Mouse (Mus musculus): ENCODE data around the gene Smpd1. TPM values are rescaled to one million over a fixed set of nuclear protein-coding genes. Genes with fewer than 3 reads are reported as not detected.

The Smpd1 gene
- total RNA-seq (2018; cell fraction: chromatin; rRNA removed), result 10 to 100 TPM in 1 of 26 experiments, 1 to 10 TPM in 22, under 1 TPM in 3; 0.52 to 11.9 (median 2.1) TPM
- 10 to 100 TPM; 28.3 to 47.5 (median 36.5) TPM for total RNA-seq (2018; cell fraction: cytosol; rRNA removed)
- total RNA-seq (2018; cell fraction: nucleus; rRNA removed), result 10 to 100 TPM in 25 of 26 experiments, 1 to 10 TPM in 1; 6.5 to 32.0 (median 21.4) TPM
- 23.5 to 31.0 TPM (median 25.9 TPM) in 3 replicates for polyA plus RNA-seq (2018)

DNA sequence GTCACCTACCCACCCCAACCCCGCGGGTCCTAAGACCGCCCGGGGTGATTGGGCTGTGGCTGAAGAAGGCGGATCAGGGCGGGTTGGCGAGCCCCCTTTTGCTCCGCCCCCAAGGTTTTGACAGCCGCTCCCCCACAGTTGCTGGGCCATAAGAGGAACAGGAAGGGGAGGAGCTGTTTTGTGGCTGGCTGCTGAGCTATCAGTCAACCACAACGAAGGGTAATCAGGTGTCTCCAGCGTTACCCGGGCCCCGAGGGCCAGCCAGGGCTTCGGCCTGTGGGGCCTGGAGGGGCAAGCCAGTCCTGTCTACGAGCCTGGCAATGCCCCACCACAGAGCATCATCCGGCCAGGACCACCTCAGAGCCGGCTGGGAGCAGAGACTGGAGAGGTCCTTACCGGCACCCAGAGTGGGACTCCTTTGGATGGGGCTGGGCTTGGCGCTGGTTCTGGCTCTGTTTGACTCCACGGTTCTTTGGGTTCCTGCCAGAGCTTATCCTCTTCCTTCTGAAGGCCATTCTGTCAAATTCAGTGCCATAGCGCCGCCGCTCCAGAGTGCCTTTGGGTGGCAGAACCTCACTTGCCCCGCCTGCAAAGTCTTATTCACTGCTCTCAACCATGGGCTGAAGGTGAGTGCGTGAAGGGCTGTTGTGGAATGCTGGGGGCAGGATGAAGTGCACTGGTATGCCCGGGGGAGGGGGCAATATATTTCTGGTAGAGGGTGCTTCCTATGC lies at the start of gene Smpd1:
TSS of gene Smpd1 (plus strand) at position 149 of the 731 bp plus-strand sequence.
- Histone ChIP-seq H3K36me3 (ENCODE audit: inconsistent target) (0 out of 2 replicates have a peak, but pooled peaks cover 3% of the 10 kb centered on the region), H3K4me3 (ENCODE audit: inconsistent target) (peak within 1 kb of the TSS; percentile 71), H3K79me2 (ENCODE audit: inconsistent target) (no peaks in the 10 kb centered on the region), H3K27ac (peak within 1 kb of the TSS; percentile 33)
- 2% methylated on average over 26 of the region's 26 CpGs for WGBS (ENCODE audit: missing documents)

- 84% methylated on average over 4 of the region's 4 CpGs for WGBS (ENCODE audit: missing documents)
- Histone ChIP-seq H3K27ac (no peak overlapping the region), H3K4me3 (ENCODE audit: inconsistent target) (no peak overlapping the region), H3K79me2 (ENCODE audit: inconsistent target) (no peaks in the 10 kb centered on the region), H3K36me3 (ENCODE audit: inconsistent target) (no peaks in the 10 kb centered on the region)
Measured at GRCm38 (mm10) chr7:105507257-105507656, 46.9 kb upstream of the Smpd1 start.

GRCm38 (mm10) chr7:105510143-105510542 lies 44.0 kb upstream of the Smpd1 start:
- no peak overlapping the region for H3K4me3 ChIP-seq (ENCODE audit: inconsistent target)
- no peaks in the 10 kb centered on the region for H3K79me2 ChIP-seq (ENCODE audit: inconsistent target)
- no peak overlapping the region for H3K27ac ChIP-seq
- no peaks in the 10 kb centered on the region for H3K36me3 ChIP-seq (ENCODE audit: inconsistent target)
- 88% methylated on average over 5 of the region's 5 CpGs for WGBS (ENCODE audit: missing documents)

- no peaks in the 10 kb centered on the region for H3K79me2 ChIP-seq (ENCODE audit: inconsistent target)
- H3K4me3 ChIP-seq (ENCODE audit: inconsistent target), result no peak overlapping the region
- WGBS (ENCODE audit: missing documents), result 89% methylated on average over 5 of the region's 5 CpGs
- H3K27ac ChIP-seq, result no peak overlapping the region
- no peaks in the 10 kb centered on the region for H3K36me3 ChIP-seq (ENCODE audit: inconsistent target)
Measured at GRCm38 (mm10) chr7:105513845-105514291, 40.3 kb upstream of the Smpd1 start.

DNA sequence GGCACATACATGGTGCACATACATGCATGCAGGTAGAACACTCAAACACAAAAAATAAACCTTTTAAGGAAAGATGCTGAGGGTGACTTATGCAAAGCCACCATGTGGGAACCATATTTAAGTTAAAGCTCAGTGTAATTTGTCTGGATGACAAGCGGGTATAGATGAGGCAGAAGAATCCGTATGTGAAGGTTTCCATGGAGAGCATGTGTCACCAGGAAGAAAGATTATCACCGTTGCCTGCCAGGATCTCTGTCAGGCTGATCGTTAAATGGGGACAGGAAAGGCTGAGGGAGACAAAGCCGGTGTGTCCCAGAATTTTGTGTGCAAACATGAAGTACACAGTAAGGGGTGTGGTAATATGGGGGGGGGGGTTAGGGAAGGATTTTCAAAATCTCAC lies 39.6 kb upstream of the Smpd1 start:
- H3K79me2 ChIP-seq (ENCODE audit: inconsistent target), result no peaks in the 10 kb centered on the region
- no peak overlapping the region for H3K27ac ChIP-seq
- no peaks in the 10 kb centered on the region for H3K36me3 ChIP-seq (ENCODE audit: inconsistent target)
- 65% methylated on average over 5 of the region's 5 CpGs for WGBS (ENCODE audit: missing documents)
- H3K4me3 ChIP-seq (ENCODE audit: inconsistent target), result no peak overlapping the region

- Histone ChIP-seq H3K4me3 (ENCODE audit: inconsistent target) (no peak overlapping the region), H3K27ac (no peak overlapping the region), H3K79me2 (ENCODE audit: inconsistent target) (no peaks in the 10 kb centered on the region), H3K36me3 (ENCODE audit: inconsistent target) (no peaks in the 10 kb centered on the region)
- 9% methylated on average over 5 of the region's 5 CpGs for WGBS (ENCODE audit: missing documents)
Measured at GRCm38 (mm10) chr7:105515178-105515577, 39.0 kb upstream of the Smpd1 start.

DNA sequence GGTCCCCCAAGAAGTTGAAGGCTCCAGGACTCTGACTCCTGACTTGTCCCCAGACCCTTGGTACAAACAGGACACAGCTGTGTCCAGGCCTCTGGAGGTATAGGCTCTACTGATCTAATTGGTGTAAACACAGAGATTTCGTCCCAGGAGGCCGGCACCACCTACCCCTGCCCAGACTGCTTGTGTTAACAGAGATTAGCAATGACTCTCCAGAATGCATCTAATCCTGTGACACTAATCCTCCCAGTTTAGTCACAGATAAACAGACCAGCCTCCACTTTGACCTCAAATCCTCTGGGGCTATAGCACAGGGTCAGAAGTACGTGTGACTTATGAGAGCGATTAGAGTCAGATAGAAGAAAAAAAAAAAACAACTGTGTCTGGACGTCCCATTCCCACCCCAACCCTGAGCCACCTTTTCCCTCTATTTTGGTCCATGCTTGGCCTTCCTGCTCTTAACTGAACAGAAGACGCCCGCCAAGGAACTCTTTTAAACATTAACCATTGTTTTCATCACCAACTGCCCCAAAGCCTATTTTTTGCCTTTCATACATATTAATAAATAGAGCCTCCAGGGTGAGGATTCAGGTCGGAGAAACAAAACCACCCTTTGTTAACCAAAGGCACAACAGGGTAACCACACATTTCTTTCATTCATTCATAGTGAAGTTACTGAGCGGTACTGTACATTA lies 37.3 kb upstream of the Smpd1 start:
- Histone ChIP-seq H3K36me3 (ENCODE audit: inconsistent target) (no peaks in the 10 kb centered on the region), H3K4me3 (ENCODE audit: inconsistent target) (no peak overlapping the region), H3K27ac (no peak overlapping the region), H3K79me2 (ENCODE audit: inconsistent target) (no peaks in the 10 kb centered on the region)
- 87% methylated on average over 9 of the region's 9 CpGs for WGBS (ENCODE audit: missing documents)

GRCm38 (mm10) chr7:105519336-105519735 lies 34.8 kb upstream of the Smpd1 start:
- Histone ChIP-seq H3K4me3 (ENCODE audit: inconsistent target) (no peak overlapping the region), H3K79me2 (ENCODE audit: inconsistent target) (no peaks in the 10 kb centered on the region), H3K27ac (no peak overlapping the region), H3K36me3 (ENCODE audit: inconsistent target) (no peaks in the 10 kb centered on the region)
- WGBS (ENCODE audit: missing documents), result 70% methylated on average over 11 of the region's 11 CpGs

GRCm38 (mm10) chr7:105519771-105520170 lies 34.4 kb upstream of the Smpd1 start:
- Histone ChIP-seq H3K27ac (no peak overlapping the region), H3K36me3 (ENCODE audit: inconsistent target) (no peaks in the 10 kb centered on the region), H3K79me2 (ENCODE audit: inconsistent target) (no peaks in the 10 kb centered on the region), H3K4me3 (ENCODE audit: inconsistent target) (no peak overlapping the region)
- 94% methylated on average over 2 of the region's 2 CpGs for WGBS (ENCODE audit: missing documents)

- 39% methylated on average over 6 of the region's 6 CpGs for WGBS (ENCODE audit: missing documents)
- Histone ChIP-seq H3K27ac (no peak overlapping the region), H3K79me2 (ENCODE audit: inconsistent target) (no peaks in the 10 kb centered on the region), H3K4me3 (ENCODE audit: inconsistent target) (no peak overlapping the region), H3K36me3 (ENCODE audit: inconsistent target) (no peaks in the 10 kb centered on the region)
Measured at GRCm38 (mm10) chr7:105520201-105520600, 34.0 kb upstream of the Smpd1 start.

- WGBS (ENCODE audit: missing documents), result 94% methylated on average over 2 of the region's 2 CpGs
- Histone ChIP-seq H3K36me3 (ENCODE audit: inconsistent target) (no peaks in the 10 kb centered on the region), H3K79me2 (ENCODE audit: inconsistent target) (no peaks in the 10 kb centered on the region), H3K27ac (no peak overlapping the region), H3K4me3 (ENCODE audit: inconsistent target) (no peak overlapping the region)
Measured at GRCm38 (mm10) chr7:105524222-105524621, 29.9 kb upstream of the Smpd1 start.

DNA sequence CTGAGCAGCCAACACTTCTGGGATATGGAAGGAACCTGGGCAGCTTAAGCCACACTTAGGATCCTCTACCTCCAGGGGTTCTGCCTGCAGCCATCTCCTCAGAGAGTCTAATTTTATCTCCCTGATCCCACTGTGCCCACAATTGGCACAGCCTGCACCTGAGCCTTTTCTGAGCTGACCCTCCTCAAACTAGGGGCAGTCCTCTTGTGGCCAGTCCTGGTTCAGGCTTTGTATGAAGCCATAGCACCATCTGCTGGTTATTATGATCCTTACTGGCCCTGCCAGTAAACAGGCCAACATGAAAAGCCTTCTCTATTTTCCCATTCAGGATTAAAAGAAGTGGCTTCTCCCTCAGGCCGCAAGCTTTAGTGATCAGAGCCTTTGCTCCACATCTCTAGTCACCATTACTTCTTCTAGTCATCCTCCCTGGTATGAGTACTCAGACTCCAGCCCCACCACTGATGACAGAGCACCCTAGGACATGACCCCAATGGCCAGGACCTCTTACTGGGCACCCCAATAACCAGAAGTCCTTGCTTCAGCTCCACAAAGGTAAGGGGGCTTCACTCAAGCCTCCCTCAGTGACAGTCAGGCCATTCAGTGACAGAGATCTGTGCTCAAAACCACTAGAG lies 26.7 kb upstream of the Smpd1 start:
- Histone ChIP-seq H3K79me2 (ENCODE audit: inconsistent target) (no peaks in the 10 kb centered on the region), H3K4me3 (ENCODE audit: inconsistent target) (no peak overlapping the region), H3K27ac (no peak overlapping the region), H3K36me3 (ENCODE audit: inconsistent target) (no peaks in the 10 kb centered on the region)
- 90% methylated on average over 1 of the region's 1 CpGs for WGBS (ENCODE audit: missing documents)

DNA sequence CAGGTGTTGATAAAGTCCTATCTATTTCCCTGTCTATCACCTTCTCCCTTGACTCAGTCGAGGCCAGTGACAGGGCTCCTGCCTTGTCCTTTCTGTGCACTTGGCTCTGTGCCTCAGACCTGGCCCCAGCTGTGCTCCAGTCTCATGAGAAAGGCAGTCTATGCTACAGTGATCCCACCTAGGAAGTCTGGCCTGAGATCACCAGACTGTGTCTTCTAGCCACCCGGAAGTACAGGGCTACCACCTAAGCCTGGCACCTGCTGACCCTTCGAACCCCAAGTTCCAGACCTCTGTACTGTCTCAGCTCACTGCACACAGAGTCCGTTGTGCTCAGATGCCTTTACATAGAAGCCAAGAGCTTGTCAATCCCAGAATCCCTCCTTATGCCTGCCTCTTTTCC lies 26.1 kb upstream of the Smpd1 start:
- WGBS (ENCODE audit: missing documents), result 80% methylated on average over 4 of the region's 4 CpGs
- no peak overlapping the region for H3K4me3 ChIP-seq (ENCODE audit: inconsistent target)
- H3K27ac ChIP-seq, result no peak overlapping the region
- no peaks in the 10 kb centered on the region for H3K36me3 ChIP-seq (ENCODE audit: inconsistent target)
- no peaks in the 10 kb centered on the region for H3K79me2 ChIP-seq (ENCODE audit: inconsistent target)

GRCm38 (mm10) chr7:105534162-105534561 lies 20.0 kb upstream of the Smpd1 start:
- no peaks in the 10 kb centered on the region for H3K79me2 ChIP-seq (ENCODE audit: inconsistent target)
- no peak overlapping the region for H3K27ac ChIP-seq
- 73% methylated on average over 3 of the region's 3 CpGs for WGBS (ENCODE audit: missing documents)
- no peaks in the 10 kb centered on the region for H3K36me3 ChIP-seq (ENCODE audit: inconsistent target)
- no peak overlapping the region for H3K4me3 ChIP-seq (ENCODE audit: inconsistent target)

- Histone ChIP-seq H3K79me2 (ENCODE audit: inconsistent target) (no peaks in the 10 kb centered on the region), H3K27ac (no peak overlapping the region), H3K36me3 (ENCODE audit: inconsistent target) (no peaks in the 10 kb centered on the region), H3K4me3 (ENCODE audit: inconsistent target) (no peak overlapping the region)
- WGBS (ENCODE audit: missing documents), result 81% methylated on average over 8 of the region's 8 CpGs
Measured at GRCm38 (mm10) chr7:105545986-105546385, 8.2 kb upstream of the Smpd1 start.

All from macrophage (primary cell).